Mouse (Mus musculus) embryonic facial prominence, embryonic 10.5 days (tissue): ENCODE data around the gene Scn2b. TPM values are rescaled to one million over a fixed set of nuclear protein-coding genes. Genes with fewer than 3 reads are reported as not detected.

ENCODE experiments used
- DNase-seq: peaks from one replicate; pipeline ENCODE4 v3.0.0-alpha.2; 2017; ENCODE audit warnings: low spot score
- H3K27ac ChIP-seq: fragments of 300-500 bp; sonication (generic); replicated peaks from 2 replicates; pipeline ENCODE4 v1.5.1; 2016; ENCODE audit warnings: mild to moderate bottlenecking
- H3K27me3 ChIP-seq: fragments of 300-500 bp; sonication (generic); replicated peaks from 2 replicates; pipeline ENCODE4 v1.6.1; 2016; ENCODE audit warnings: low read depth, mild to moderate bottlenecking; ENCODE audit not compliant: poor library complexity, severe bottlenecking
- H3K36me3 ChIP-seq: fragments of 300-500 bp; sonication (generic); replicated peaks from 2 replicates; pipeline ENCODE4 v1.6.1; 2016; ENCODE audit warnings: mild to moderate bottlenecking, moderate library complexity
- H3K4me1 ChIP-seq: fragments of 300-500 bp; sonication (generic); 2 replicates; pipeline ENCODE4 v1.6.1; 2016
- H3K4me3 ChIP-seq: fragments of 300-500 bp; sonication (generic); 2 replicates; pipeline ENCODE4 v1.5.1; 2016; ENCODE audit warnings: mild to moderate bottlenecking, moderate library complexity
- H3K9me3 ChIP-seq: fragments of 300-500 bp; sonication (generic); 2 replicates; pipeline ENCODE4 v1.6.1; 2016; ENCODE audit warnings: mild to moderate bottlenecking
- WGBS: fragments of 180-500 bp; shearing (Covaris S2); methylation state at CpG from one replicate; pipeline ENCODE4 v1.1.7; 2016; 5-methylcytosine and 5-hydroxymethylcytosine counted together
- polyA plus RNA-seq: library from polyadenylated mRNA; unstranded; fragments of >200 nt; fragmentation: Nextera tagmentation; extraction: Ambion mirVana; gene quantifications from 2 replicates; pipeline ENCODE4 v1.2.1, GENCODE M21; 2016

Gene Scn2b
- polyA plus RNA-seq, 1 experiment from 2014 or later = 7.3 TPM

DNA sequence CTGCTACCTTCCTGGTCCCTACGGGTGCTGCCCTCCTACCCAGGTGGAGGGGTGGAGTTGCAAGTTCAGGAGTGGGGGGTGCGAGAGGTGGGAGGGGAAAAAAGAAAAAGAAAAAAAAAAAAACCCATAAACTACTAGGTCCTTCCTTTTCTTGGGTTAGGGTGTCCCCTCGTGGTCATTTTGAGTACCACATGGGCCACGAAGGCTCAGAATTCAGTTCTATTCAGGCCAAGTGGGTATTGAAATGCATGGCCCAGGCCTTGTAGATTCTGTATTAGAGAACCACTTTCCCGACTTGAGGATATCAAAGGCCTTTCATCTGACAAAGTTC, 28.6 kb downstream of the Scn2b start:
- Histone ChIP-seq H3K4me1 (peaks cover 17% of the 10 kb centered on the region), H3K36me3 (no peaks in the 10 kb centered on the region), H3K27ac (no peak overlapping the region), H3K9me3 (no peaks in the 10 kb centered on the region), H3K4me3 (peak overlapping the region; percentile 50), H3K27me3 (peaks cover 89% of the 10 kb centered on the region)
- WGBS = 1% methylated on average over 5 of the region's 5 CpGs
- DNase-seq = peak; percentile 67

DNA sequence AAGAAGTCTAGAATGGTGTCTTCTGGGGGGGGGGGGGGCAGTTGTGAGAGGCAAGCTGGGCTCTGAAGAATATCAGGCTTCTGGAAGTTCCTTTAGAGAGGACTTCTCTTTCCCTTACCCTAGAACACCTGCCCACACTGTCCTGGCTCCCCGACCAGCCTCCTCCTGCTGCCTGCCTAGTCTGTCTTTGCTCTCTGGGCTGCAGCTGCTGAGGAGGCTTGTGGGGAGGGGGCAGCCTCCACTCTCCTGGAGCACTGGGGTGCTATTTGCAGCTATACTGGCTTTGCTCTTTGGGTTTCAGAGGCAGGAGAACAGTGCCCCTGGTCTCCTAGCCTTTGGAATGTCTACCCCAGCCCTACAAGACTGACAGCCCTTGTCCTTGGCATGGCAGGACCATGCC, 33.4 kb downstream of the Scn2b start:
- 70% methylated on average over 1 of the region's 1 CpGs for WGBS
- Histone ChIP-seq H3K27ac (no peak overlapping the region), H3K4me1 (peaks cover 2% of the 10 kb centered on the region), H3K36me3 (no peaks in the 10 kb centered on the region), H3K4me3 (no peak overlapping the region), H3K27me3 (peaks cover 47% of the 10 kb centered on the region), H3K9me3 (no peaks in the 10 kb centered on the region)
- no peak for DNase-seq

DNA sequence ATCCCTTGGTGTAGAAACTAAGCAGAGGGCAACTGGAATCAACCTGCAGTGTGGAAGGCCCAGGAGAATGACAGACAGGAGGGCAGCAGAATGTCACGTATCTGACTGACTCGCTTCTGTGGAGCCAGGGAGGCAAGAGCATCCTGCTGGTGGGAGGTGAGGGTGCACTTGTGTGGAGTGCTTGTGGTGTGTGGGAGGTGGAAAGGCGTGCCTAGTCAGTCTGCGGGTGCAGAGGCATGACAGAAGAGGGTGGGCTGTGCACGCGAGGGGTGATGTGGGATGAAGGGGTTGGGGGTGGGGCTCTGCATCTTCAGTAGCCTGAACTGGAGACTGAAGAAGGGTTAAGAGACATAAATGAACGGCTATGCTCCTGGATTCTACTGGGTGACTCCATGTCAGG, 35.8 kb downstream of the Scn2b start:
- DNase-seq = no peak
- 81% methylated on average over 7 of the region's 7 CpGs for WGBS

DNA sequence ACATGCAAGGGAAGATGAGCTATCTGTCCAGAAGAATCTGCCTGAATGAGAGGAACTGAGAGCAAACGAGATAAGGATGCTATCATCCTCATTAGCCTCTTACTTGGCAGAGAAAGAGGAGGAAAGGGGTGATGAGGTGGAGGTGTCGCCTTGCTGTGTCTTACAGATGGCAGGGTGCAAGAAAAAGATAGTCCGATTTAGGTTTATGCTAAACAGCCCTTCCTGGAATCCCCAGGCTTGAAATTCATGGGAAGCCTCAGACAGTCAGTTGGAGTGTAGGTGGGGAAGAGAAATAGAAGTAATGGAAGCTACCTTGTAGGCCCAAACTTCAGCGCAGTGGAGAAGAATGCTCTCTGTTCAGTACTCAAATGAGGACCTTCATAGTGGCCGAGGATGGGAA, 50.3 kb downstream of the Scn2b start:
- Histone ChIP-seq H3K4me3 (no peak overlapping the region), H3K4me1 (no peaks in the 10 kb centered on the region), H3K27me3 (no peaks in the 10 kb centered on the region), H3K36me3 (no peaks in the 10 kb centered on the region), H3K9me3 (peaks cover 3% of the 10 kb centered on the region; the same call in 1 of the 2 replicates), H3K27ac (no peak overlapping the region)
- 73% methylated on average over 5 of the region's 5 CpGs for WGBS
- no peak for DNase-seq

More for the DNA sequence above, 35.8 kb downstream of the Scn2b start:
- no peaks in the 10 kb centered on the region for H3K4me1 ChIP-seq
- no peak overlapping the region for H3K4me3 ChIP-seq
- no peaks in the 10 kb centered on the region for H3K9me3 ChIP-seq
- H3K27me3 ChIP-seq = peaks cover 25% of the 10 kb centered on the region
- no peak overlapping the region for H3K27ac ChIP-seq
- H3K36me3 ChIP-seq = no peaks in the 10 kb centered on the region

DNA sequence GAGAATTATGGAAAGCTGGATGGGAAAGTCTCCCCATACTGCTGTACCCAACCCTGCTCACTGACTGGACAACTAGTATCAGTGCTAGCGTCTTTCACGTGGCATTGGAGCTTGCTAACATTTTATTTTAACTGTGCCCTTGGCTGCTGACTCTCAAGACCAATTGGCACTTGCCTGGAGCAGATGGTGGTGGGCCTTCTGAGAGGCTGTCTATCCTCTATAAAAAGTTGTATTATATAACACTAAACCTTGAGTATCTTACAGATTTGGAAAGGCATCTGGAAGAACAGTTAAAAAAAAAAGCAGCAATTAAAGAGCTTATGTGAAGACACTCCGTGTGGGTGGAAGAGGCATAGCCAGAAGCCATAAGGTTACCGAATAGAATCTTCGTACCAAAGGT, 52.6 kb downstream of the Scn2b start:
- no peak overlapping the region for H3K27ac ChIP-seq
- no peaks in the 10 kb centered on the region for H3K27me3 ChIP-seq
- no peaks in the 10 kb centered on the region for H3K4me1 ChIP-seq
- WGBS = 86% methylated on average over 5 of the region's 5 CpGs
- DNase-seq = no peak
- H3K4me3 ChIP-seq = no peak overlapping the region
- H3K9me3 ChIP-seq = peaks cover 3% of the 10 kb centered on the region; the same call in 1 of the 2 replicates
- H3K36me3 ChIP-seq = no peaks in the 10 kb centered on the region

- H3K36me3 ChIP-seq = no peaks in the 10 kb centered on the region
- no peak overlapping the region for H3K4me3 ChIP-seq
- no peak overlapping the region for H3K27ac ChIP-seq
- no peaks in the 10 kb centered on the region for H3K27me3 ChIP-seq
- DNase-seq = no peak
- H3K4me1 ChIP-seq = no peaks in the 10 kb centered on the region
- 83% methylated on average over 1 of the region's 1 CpGs for WGBS
- H3K9me3 ChIP-seq = peaks cover 3% of the 10 kb centered on the region; the same call in 1 of the 2 replicates
These were observed 53.6 kb downstream of the Scn2b start for GRCm38 (mm10) chr9:45171073-45171610.

- peaks cover 3% of the 10 kb centered on the region; the same call in 1 of the 2 replicates for H3K9me3 ChIP-seq
- H3K4me3 ChIP-seq = no peak overlapping the region
- WGBS = 64% methylated on average over 3 of the region's 3 CpGs
- no peak for DNase-seq
- H3K27me3 ChIP-seq = no peaks in the 10 kb centered on the region
- H3K27ac ChIP-seq = no peak overlapping the region
- no peaks in the 10 kb centered on the region for H3K4me1 ChIP-seq
- H3K36me3 ChIP-seq = no peaks in the 10 kb centered on the region
These were observed 55.9 kb downstream of the Scn2b start for GRCm38 (mm10) chr9:45173475-45173874.

- Histone ChIP-seq H3K4me3 (no peak overlapping the region), H3K9me3 (no peaks in the 10 kb centered on the region), H3K4me1 (peaks cover 7% of the 10 kb centered on the region), H3K36me3 (no peaks in the 10 kb centered on the region), H3K27ac (no peak overlapping the region), H3K27me3 (no peaks in the 10 kb centered on the region)
- 85% methylated on average over 5 of the region's 5 CpGs for WGBS
- no peak for DNase-seq
These were observed 61.7 kb downstream of the Scn2b start for GRCm38 (mm10) chr9:45179282-45179681.

Other genes with a start within 250 kb of the Scn2b start
- gene Kmt2a, start 236.5 kb upstream of the Scn2b start, polyA plus RNA-seq = 14.1 and 14.9 TPM in 2 replicates
- 499 and 516 TPM in 2 replicates for gene Atp5l, start 197.0 kb upstream of the Scn2b start, polyA plus RNA-seq
- 23.2 and 23.7 TPM in 2 replicates for gene Ube4a, start 152.2 kb upstream of the Scn2b start, polyA plus RNA-seq
- gene Cd3g, start 137.4 kb upstream of the Scn2b start, polyA plus RNA-seq = not detected in 2 replicates
- not detected in 2 replicates for gene Cd3d, start 136.0 kb upstream of the Scn2b start, polyA plus RNA-seq
- gene Cd3e, start 108.2 kb upstream of the Scn2b start, polyA plus RNA-seq = not detected in 2 replicates
- 9.7 TPM in 2 replicates for gene Mpzl2, start 78.0 kb upstream of the Scn2b start, polyA plus RNA-seq
- 2.2 and 3.7 TPM in 2 replicates for gene Mpzl3, start 62.6 kb upstream of the Scn2b start, polyA plus RNA-seq
- gene Jaml, start 38.6 kb upstream of the Scn2b start, polyA plus RNA-seq = 0.96 and 1.4 TPM in 2 replicates
- gene Scn4b, start 20.6 kb downstream of the Scn2b start, polyA plus RNA-seq = 0.48 and 0.79 TPM in 2 replicates
- gene BC049352, start 64.2 kb downstream of the Scn2b start, polyA plus RNA-seq = not detected in 2 replicates
- 0.29 and 0.37 TPM in 2 replicates for gene Tmprss4, start 86.3 kb downstream of the Scn2b start, polyA plus RNA-seq
- gene Il10ra, start 151.4 kb downstream of the Scn2b start, polyA plus RNA-seq = 0.55 and 0.59 TPM in 2 replicates
- gene Tmprss13, start 201.3 kb downstream of the Scn2b start, polyA plus RNA-seq = 0.99 and 1.0 TPM in 2 replicates